In the genomic region with DNA sequence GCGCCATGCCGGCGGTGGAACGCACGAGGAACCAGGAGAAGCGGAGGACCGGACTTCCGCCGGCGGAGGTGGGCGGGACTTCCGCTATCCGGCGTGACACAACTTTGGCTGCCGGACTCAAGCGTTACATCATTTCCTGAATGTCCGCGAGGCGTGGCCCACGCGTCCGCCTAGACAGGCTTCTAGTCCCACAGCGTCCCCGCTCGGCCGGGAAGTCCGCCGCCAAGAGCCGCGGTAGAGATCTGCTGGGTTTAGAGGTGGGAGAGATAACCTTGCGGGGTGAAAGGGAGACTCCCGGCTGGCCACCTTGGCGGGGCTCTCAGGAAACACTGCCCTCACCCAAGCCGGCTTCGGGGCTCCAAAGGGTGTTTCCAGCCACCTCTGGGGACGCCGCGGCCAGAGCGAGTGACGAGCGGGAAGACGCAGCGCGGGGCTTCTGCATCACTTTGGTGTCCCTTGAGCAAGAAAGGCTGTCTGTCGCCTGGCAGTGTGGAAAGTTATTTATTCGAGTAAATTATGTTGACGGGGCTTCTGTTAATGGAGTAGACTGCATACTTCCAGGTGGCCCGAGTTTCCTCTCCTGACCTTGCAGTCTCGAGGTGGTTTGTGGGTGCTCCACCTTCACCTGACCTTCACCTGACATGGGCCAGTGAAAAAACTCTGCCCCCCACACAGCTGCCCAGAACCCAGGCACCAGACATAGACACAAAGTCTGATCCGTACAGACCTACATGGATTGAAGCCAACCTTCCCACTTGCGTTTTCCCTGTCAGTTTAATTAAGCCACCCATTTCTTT, we compare ENCODE assay signal across 8 mouse cellular contexts. TPM values are rescaled to one million over a fixed set of nuclear protein-coding genes. Genes with fewer than 3 reads are reported as not detected.
DNase-seq lines count a peak whose midpoint lies in the region; ATAC-seq lines count a peak whose summit lies in the region.

A gene (minus strand): TSS at position 94 of the 797 bp plus-strand sequence.

- H3K36me3 ChIP-seq in hindbrain, embryonic 14.5 days (replicated peaks; ENCODE audit: control insufficient read depth, insufficient read depth), result peaks cover 10% of the 10 kb centered on the region

- H3K4me2 ChIP-seq in hindbrain, embryonic 14.5 days (replicated peaks), result peak within 1 kb of the TSS; percentile 88

- H3K9ac ChIP-seq in hindbrain, embryonic 14.5 days, result peak within 1 kb of the TSS; percentile 91

- H3K4me1 ChIP-seq in hindbrain, embryonic 14.5 days (replicated peaks; ENCODE audit: control insufficient read depth, insufficient read depth, low read length), result peaks cover 11% of the 10 kb centered on the region; the same call in 1 of the 2 replicates

- WGBS in hindbrain, embryonic 14.5 days, result 1% methylated on average over 51 of the region's 51 CpGs

- no peaks in the 10 kb centered on the region for H3K27me3 ChIP-seq in hindbrain, embryonic 14.5 days (ENCODE audit: control insufficient read depth, insufficient read depth, low read length)

- H3K27ac ChIP-seq in hindbrain, embryonic 14.5 days, result peak within 1 kb of the TSS; percentile 85

- H3K4me3 ChIP-seq in hindbrain, embryonic 14.5 days (replicated peaks; ENCODE audit: low read length), result peak within 1 kb of the TSS; percentile 96

- peak; percentile 98 for DNase-seq in R1 (ENCODE audit: low read depth, low spot score)
- peak; percentile 97 to 98 for DNase-seq in cerebellum, postnatal 25 days
- peak; percentile 92 to 95 for DNase-seq in frontal cortex, postnatal 25 days (ENCODE audit: low spot score in 2 of 2)
- DNase-seq in hindbrain, embryonic 14.5 days (ENCODE audit: low spot score), result peak; percentile 98
- peak; percentile 96 to 97 for DNase-seq in layer of hippocampus, postnatal 36 days
- DNase-seq in lung, postnatal 36 days, result peak; percentile 98
- peak; percentile 98 for DNase-seq in retina, postnatal 1 day
- DNase-seq in urinary bladder, adult 18-20 months (ENCODE audit: low spot score in 2 of 2), result peak; percentile 90 to 95

- peak; percentile 99 for ATAC-seq in hindbrain, embryonic 14.5 days (ENCODE audit: low FRiP score)

- no peaks in the 10 kb centered on the region for H3K9me3 ChIP-seq in hindbrain, embryonic 14.5 days (ENCODE audit: control insufficient read depth, low read length)

RNA-seq across cellular contexts. Expression of the gene that starts here (rescaled TPM):
- 59.1 and 65.9 TPM in 2 replicates for polyA plus RNA-seq in hindbrain, embryonic 14.5 days (2014; fragmentation: Nextera tagmentation; extraction: Ambion mirVana)
- 10 to 100 TPM; 37.2 to 41.0 TPM for total RNA-seq in layer of hippocampus, postnatal 36 days (2021)

Comparison
In these comparisons a context has a peak if more than half of its experiments do, and no peak if none do; other contexts are left out.
1. Peak in every context shown above with its lines: DNase-seq, ATAC-seq, H3K4me3 ChIP-seq and H3K27ac ChIP-seq.